Mouse (Mus musculus) mammary gland, adult 2 months (tissue): ENCODE measurements around the gene Cldn14. TPM values are rescaled to one million over a fixed set of nuclear protein-coding genes. Genes with fewer than 3 reads are reported as not detected.

ENCODE experiments used
- polyA plus RNA-seq: library from polyadenylated mRNA; depleted of rRNA; stranded (reverse); fragments of >200 nt; gene quantifications from 2 replicates; pipeline ENCODE4 v1.2.3, GENCODE M21; 2012; ENCODE audit warnings: low replicate concordance; rRNA removed

Cldn14 gene
- 0.13 and 0.30 TPM in 2 replicates for polyA plus RNA-seq

DNA sequence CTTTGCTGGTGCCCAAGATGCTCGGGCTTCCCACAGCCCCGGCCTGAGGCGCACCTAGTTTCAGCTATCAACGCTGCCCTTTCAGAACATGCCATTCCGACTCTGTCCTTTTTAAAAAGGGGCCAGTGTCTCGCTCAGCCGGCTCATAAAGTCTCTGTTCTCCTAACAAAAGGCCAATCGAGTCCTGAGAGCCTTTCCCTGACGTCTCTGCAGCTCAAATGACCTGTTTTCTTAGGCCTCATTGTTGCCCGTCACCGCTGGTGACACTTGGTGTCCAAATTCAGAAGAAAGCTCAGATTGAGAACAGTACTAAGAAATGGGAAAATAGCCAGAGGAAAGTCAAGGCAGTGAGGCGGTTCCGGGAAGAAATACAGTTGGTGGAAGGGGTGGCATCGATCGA is at the start of gene Cldn14:
Cldn14 (minus strand) TSS at position 101 of the 400 bp plus-strand sequence.

DNA sequence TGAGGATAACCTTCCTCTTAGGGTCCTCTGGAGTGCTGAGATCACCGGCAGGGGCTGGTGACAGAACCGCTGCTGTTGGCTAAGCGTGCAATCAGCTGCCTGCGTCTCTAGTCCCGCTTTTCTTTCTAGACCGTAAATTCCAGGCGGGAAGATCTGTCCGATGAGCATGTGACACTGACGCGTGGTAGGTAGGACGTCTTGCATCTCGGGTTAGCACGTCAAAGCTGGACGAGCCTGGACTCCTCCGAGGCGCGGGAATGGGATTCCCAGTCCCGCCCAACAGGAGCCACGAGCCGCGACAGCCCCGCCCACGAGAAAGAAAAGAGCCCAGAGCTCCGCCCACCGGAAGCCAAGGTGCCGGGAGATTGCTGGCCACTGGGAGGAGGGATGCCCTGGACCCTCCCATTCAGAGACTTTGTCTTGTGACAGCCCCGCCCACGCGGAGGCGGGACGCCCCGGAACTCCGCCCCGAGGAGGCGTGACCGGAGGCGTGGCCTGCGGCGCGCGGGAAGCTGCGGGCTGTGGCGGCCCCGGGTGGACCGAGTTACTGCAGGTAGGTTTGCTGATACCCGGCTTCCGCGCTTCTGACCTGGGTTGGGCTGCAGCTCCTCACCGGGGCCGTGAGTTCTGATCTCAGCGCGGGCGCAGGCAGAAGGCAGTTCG is 125.1 kb downstream of the Cldn14 start, which contains the start of gene Chaf1b:
Chaf1b (plus strand) TSS at position 479 of the 663 bp plus-strand sequence.

Other genes with a start within 250 kb of the Cldn14 start
- 5.0 and 10.6 TPM in 2 replicates for gene Morc3, start 176.7 kb downstream of the Cldn14 start, polyA plus RNA-seq
- 2.5 and 2.7 TPM in 2 replicates for gene Chaf1b, start 124.9 kb downstream of the Cldn14 start, polyA plus RNA-seq
- 0.31 and 0.36 TPM in 2 replicates for gene Sim2, start 76.1 kb upstream of the Cldn14 start, polyA plus RNA-seq